Mouse (Mus musculus) thymus, postnatal 14 days (tissue): ENCODE measurements around the gene Terb2.
A peak's percentile ranks its signal among the peaks of the same experiment; 100 is the strongest.

Experiments used
- DNase-seq: peaks from one replicate; pipeline ENCODE4 v3.0.0; 2021

Gene Terb2

DNA sequence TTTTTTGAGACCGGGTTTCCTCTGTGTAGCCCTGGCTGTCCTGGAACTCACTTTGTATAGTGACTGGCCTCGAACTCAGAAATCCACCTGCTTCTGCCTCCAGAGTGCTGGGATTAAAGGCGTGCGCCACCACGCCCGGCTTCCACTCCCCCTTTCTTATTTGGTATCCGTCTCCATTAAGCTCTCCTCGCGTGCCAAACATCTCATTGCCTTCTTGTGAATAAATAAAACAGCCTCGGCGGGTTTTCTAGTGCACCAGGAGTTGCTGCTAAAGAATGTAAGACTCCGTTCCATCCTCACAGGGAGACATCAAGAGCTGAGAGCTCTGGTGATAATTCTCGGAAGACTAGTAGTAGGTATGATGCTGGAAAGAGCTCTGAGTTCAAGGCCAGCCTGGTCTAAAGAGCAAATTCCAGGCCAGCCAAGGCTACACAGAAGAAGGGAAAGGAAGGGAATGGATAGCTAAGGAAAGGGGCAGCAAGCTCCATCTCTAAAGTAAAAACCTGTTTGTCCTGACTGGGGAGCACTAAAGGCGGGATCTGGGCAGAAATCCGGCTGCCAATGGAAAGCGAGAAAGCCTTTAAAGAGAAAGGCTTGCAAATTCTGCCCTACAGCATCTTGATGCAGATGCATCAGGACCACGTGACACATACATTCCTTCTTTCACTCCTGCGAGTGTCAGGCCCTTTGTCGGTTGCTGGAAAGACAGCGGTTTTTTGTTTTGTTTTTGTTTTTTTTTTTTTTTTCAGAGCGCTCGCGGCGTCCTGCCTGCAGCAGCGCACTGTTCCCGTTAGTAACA lies 47.9 kb downstream of the Terb2 start:
- peak; percentile 13 for DNase-seq

DNA sequence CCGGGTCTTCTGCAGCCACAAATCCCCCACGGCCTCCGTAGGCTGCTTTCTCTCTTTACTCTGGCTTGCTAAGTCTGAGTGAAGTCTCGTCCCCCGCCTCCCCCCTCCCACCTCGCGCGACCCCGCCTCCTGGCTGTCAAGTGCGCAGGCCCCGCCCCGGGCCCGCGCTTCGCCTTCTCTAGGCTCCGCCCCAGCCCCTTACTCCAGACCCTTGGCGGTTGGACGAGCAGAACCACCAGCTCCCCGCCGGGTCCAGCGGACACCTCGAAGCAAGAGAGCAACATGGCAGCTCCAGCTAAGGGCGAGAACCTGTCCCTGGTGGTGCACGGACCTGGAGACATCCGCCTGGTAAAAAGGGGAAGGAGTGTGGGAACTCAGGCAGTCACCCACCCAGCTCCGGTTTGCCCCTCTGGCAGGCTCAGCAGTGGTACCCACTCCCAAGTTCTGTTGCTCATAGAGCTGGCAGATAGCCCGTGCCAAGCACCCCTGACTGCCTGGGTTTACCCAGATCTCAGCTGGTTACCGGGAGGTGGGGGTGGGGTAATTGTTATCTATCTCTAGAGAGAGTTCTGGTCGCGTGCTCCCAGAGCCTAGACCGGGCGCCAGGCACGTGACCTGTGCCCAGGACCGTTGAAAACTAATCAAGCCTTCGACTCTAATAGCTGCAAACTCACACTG lies 48.7 kb downstream of the Terb2 start, which contains the start of gene Sord:
Sord (plus strand) TSS at position 139 of the 678 bp plus-strand sequence.
- DNase-seq = peak; percentile 91

DNA sequence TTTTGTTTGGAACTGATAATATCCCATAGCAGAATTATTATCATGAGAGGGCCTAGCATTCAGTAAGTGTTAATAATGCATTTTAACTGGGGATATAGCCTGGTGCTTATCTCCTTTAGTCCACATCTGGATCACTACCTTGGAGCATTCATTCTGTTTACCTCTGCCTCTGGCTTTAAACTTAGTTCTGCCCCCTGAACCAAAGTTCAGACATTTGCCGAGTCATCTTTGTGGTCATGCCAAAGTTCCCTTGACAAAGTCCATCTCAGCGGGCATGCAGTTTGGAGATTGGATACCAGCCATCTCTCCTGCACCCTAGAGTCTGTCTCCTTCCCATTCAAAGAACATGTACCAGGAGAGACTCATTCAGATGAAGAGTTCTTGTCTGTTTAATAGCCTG lies 49.4 kb downstream of the Terb2 start:
- DNase-seq = no peak

DNA sequence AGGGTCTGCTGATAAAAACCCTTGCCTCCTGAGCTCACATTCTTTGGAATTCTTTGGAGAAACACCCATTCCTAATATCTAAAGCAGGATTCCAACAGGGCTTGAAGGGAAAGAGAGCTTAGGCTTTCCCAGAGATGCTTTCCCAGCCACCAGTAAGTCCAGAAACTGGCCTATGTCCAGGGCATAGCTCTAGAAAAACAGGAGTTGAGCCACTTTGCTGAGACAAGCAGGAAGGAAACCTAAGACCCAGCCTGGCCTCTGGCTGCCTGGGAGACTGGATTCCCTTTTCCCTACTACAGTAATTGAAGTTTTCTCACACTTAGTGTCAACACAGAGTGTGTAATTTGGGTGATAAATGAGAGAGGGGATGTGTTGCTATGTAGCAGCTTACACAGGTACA lies 50.2 kb downstream of the Terb2 start:
- DNase-seq = no peak

DNA sequence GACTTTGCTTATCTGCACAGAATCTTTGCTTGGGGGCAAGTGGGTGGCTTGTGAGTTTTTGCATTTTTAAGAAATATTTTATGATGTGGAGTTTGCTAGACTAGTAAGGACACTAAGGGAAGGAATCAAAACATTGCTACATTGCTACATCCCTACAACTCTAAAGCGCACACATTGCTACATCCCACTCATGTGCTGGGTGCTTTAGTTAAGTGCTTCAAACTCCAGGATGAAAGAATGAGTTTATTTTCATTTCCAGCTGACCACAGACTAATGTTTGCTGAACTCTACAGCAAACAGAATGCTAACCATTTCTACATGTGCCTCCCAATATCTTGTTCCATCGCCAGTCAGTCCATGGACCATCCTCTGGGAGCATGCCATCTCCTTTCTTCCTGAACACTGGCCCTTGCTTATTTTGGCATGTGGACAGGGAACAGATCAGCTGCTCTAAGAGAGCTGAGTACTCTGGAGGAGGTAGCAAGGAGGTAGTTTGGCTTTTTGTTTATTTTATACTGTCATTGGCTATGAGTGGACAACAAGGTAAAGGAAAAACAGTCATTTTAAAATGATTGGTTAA lies 51.9 kb downstream of the Terb2 start:
- DNase-seq = no peak

DNA sequence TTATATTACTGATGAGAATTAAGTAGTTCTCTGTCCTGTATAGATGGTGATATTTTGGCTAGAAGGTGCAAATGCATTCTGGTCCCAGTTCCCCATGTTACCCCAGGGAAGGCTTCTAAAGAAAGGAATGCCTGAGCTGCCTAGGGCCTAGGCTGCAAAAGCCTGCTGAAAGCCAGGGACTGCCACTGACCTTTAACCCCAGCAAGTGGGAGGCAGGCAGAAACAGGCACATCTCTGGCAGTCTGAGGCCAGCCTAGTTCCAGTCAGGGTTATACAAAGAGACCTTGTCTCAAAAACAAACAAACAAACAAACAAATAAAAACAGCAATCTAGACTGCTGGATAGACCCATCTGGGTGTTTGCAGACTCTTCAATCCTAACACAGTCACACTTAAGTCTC lies 54.7 kb downstream of the Terb2 start:
- DNase-seq = no peak

DNA sequence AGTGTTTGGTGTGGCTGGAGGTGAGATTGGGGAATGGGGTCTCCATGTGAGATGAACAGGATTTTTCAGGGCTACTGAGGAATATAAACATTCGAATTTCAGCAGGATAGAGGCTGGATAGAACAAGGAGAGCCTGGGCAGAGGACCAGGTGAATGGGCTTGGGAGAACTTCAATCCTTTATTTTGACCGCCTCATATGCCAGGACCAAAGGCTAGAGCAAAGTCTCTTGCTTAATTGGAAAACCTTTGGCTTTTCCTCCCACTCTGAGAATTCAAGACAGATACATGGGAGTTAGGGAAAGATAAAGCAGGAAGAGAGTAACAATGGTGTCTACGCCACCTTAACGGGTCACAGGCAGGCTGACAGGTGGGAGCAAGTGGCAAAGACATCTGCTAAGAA lies 55.2 kb downstream of the Terb2 start:
- DNase-seq = no peak

DNA sequence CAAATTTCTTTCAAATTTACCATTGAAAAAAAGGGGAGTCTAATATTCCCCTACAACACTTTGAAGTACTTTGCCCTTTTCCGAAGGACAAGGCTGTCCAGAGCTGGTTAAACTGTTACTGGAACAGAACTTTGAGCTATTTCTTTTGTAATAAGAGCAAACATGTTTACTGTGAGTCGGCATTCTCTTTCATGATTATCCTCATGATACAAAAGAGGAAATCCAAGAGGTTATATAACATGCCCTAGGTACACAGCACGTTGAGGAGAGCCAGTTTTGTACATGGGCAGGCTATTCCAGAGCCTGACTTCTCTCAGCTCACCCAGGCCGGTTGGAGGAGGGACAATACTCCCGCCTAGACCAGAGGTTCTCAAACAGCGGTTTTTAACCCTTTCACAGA lies 55.9 kb downstream of the Terb2 start:
- DNase-seq = no peak

DNA sequence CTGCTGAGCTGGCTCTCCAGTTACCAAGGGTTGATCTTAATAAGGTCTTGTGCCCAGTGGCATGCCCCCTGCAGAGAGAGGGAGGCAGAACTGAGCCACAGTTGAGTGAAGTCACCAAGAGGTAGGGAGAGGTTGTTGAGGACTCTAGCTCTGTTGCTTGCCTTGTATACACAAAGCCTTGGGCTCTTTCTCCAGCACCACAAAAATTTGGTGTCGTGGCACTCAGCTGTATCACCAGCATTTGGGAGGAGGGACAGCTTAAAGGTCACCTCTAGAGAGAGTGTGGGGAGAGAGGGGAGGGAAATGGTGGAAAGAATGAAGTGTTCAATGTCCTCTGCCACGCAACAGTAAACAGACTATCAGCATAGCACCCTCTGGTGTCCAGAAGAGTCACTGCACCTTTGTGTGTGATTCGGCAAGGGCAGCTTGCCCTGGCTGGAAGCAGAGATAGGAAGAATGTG lies 57.6 kb downstream of the Terb2 start:
- peak; percentile 69 for DNase-seq

DNA sequence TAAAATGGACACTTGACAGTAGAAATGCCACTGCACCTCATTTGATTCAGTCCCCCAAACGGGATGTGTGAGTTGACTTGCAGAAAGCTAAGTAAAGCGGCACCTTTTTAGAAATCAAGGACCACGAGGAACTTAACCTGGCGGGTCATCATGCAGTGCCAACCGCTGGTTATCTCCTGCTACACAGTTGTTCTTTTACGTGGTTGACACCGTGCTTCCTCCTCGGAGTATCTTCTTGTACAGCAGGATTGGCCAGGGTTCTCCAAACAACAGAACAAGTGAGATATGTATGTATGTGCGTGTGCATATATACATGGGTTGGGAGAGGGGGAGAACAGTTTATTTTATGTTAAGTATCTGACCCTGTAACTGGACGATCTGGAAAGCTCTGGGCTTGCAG lies 61.7 kb downstream of the Terb2 start:
- no peak for DNase-seq

DNA sequence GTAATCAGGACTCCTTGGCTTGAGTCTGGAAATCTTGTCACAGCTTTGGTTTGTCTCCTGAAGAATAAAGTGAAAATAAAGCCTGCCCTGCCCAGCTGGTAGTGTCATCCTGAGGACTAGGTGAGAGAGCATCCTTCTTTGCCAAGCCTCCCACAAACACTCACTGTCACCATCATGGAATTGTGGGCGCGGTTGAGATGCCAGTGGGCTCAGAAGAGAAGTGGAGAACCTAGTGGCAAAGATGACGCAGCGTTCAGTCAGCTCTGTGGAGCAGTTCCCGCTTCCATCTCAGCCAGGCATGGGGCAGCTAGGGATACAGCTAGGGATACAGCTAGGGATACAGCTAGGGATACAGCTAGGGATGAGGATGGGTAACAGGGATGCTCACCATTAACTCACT lies 69.9 kb downstream of the Terb2 start:
- no peak for DNase-seq
